Mouse (Mus musculus): ENCODE results near the gene Gpr135.

GRCm38 (mm10) chr12:72031171-72031570 lies 39.8 kb downstream of the Gpr135 start:
- no peak for TF ChIP-seq HCFC1 (IDR thresholded peaks at IDR 0.05; ENCODE audit: low read depth, low read length)
- TF ChIP-seq ZMIZ1 (IDR thresholded peaks at IDR 0.05; ENCODE audit: low read depth, low read length): no peak
- no peak for TF ChIP-seq CTCF (conservative IDR thresholded peaks at IDR 0.05 in 1 of 2, IDR thresholded peaks at IDR 0.05 in 1 of 2; ENCODE audit: low read depth in 2 of 2, low read length in 2 of 2)

Measured in CH12.LX (cell line).